Mouse (Mus musculus): ENCODE results near the gene Hoxd10. TPM values are rescaled to one million over a fixed set of nuclear protein-coding genes. Genes with fewer than 3 reads are reported as not detected.

Hoxd10 gene
- polyA plus RNA-seq, 1 experiment from 2014 or later = 33.5 TPM

GRCm38 (mm10) chr2:74714881-74715280 lies 23.2 kb downstream of the Hoxd10 start:
- no peaks in the 10 kb centered on the region for H3K9me3 ChIP-seq (ENCODE audit: low read length)
- peak; percentile 84 for ATAC-seq (ENCODE audit: low FRiP score, low TSS enrichment)
- peak overlapping the region; percentile 99 for H3K9ac ChIP-seq (replicated peaks; ENCODE audit: low read length)
- WGBS = 1% methylated on average over 14 of the region's 14 CpGs
- H3K4me2 ChIP-seq (replicated peaks; ENCODE audit: low read depth, low read length) = peak overlapping the region; percentile 63
- no peaks in the 10 kb centered on the region for H3K36me3 ChIP-seq (ENCODE audit: insufficient read depth, low read length)
- peak overlapping the region; percentile 97 for H3K4me3 ChIP-seq (ENCODE audit: low read length)
- H3K4me1 ChIP-seq (ENCODE audit: insufficient read depth, low read length) = peaks cover 48% of the 10 kb centered on the region
- H3K27me3 ChIP-seq (ENCODE audit: insufficient read depth, low read length) = no peaks in the 10 kb centered on the region
- peak overlapping the region; percentile 99 for H3K27ac ChIP-seq (ENCODE audit: low read length)

DNA sequence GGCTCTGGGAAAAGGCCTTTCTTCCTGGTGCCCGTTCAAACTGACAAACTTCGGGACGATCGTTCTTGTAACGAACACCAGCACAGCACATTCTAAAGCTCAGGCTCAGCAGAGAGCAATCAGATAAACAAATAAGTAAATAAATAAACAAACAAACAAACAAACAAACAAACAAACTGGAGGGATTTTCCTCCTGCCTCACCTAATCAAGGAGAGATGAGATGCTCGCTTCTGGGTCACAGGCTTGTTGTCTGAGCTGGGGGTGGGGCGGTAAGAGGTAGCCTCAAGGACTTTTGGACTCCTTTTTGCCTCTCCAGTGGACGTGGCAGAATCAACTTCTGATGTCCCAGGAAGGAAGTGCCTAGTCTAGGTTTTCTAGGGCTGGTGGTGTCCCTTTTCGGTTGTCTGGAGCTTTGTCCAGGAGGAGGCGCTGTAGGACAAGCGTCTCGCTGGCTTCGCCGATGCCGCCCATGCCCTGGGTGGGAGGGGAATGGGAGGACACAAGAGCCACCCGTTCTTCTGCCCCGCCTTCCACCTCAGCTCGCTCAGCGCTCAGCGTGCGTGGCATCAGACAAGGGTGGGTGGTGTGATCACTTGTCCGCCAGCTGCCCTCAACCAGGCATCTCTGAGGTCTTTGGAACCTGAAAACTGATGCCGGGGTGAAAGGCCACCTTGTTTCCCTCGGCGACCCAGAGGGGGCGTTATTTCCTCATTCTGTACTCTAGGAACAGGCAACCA lies 23.9 kb downstream of the Hoxd10 start:
- H3K4me1 ChIP-seq (ENCODE audit: insufficient read depth, low read length) = peaks cover 48% of the 10 kb centered on the region
- H3K27ac ChIP-seq (ENCODE audit: low read length) = peak overlapping the region; percentile 99
- H3K4me2 ChIP-seq (replicated peaks; ENCODE audit: low read depth, low read length) = peak overlapping the region; percentile 63
- WGBS = 3% methylated on average over 26 of the region's 26 CpGs
- H3K36me3 ChIP-seq (ENCODE audit: insufficient read depth, low read length) = no peaks in the 10 kb centered on the region
- no peaks in the 10 kb centered on the region for H3K27me3 ChIP-seq (ENCODE audit: insufficient read depth, low read length)
- ATAC-seq (ENCODE audit: low FRiP score, low TSS enrichment) = peak; percentile 77
- H3K9ac ChIP-seq (replicated peaks; ENCODE audit: low read length) = peak overlapping the region; percentile 99
- H3K4me3 ChIP-seq (ENCODE audit: low read length) = peak overlapping the region; percentile 97
- no peaks in the 10 kb centered on the region for H3K9me3 ChIP-seq (ENCODE audit: low read length)

- no peak for ATAC-seq (ENCODE audit: low FRiP score, low TSS enrichment)
- H3K4me3 ChIP-seq (ENCODE audit: low read length) = no peak overlapping the region
- 0 out of 2 replicates have a peak overlapping the region, but pooled peaks have one; percentile 45 for H3K4me2 ChIP-seq (replicated peaks; ENCODE audit: low read depth, low read length)
- no peak overlapping the region for H3K27ac ChIP-seq (ENCODE audit: low read length)
- no peak overlapping the region for H3K9ac ChIP-seq (replicated peaks; ENCODE audit: low read length)
- H3K9me3 ChIP-seq (ENCODE audit: low read length) = no peaks in the 10 kb centered on the region
- no peaks in the 10 kb centered on the region for H3K36me3 ChIP-seq (ENCODE audit: insufficient read depth, low read length)
- peaks cover 86% of the 10 kb centered on the region for H3K4me1 ChIP-seq (ENCODE audit: insufficient read depth, low read length)
- WGBS = 26% methylated on average over 2 of the region's 2 CpGs
- H3K27me3 ChIP-seq (ENCODE audit: insufficient read depth, low read length) = no peaks in the 10 kb centered on the region
These were observed 28.7 kb downstream of the Hoxd10 start for GRCm38 (mm10) chr2:74720384-74720783.

DNA sequence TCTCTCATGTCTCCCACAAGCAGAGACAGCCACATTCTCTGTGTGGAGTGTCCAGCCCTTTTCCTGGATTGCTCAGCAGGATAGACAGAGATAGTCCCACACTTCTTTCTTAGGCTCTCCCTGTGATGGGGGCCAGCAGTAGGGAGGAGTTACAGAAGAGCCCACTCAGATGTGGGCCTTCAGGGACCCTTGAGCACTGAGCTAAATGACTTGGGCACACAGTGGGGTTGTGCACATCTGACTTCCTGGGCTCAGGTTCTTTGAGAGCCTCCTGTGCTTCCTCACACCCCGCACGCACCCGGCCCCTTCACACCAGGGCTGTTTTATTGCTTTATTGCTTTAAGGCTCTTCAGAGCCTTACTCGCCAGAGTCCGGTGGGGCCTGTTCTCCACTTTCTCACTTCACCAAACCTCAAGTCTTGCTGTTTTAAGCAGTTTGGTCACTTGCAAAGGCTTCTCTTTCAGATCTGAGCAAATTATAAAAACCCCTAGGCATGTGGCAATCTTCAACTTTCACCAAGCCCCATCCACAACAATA lies 29.3 kb downstream of the Hoxd10 start:
- ATAC-seq (ENCODE audit: low FRiP score, low TSS enrichment) = no peak
- peaks cover 81% of the 10 kb centered on the region for H3K4me1 ChIP-seq (ENCODE audit: insufficient read depth, low read length)
- peak overlapping the region; percentile 45 for H3K4me3 ChIP-seq (ENCODE audit: low read length)
- WGBS = 24% methylated on average over 5 of the region's 5 CpGs
- no peaks in the 10 kb centered on the region for H3K36me3 ChIP-seq (ENCODE audit: insufficient read depth, low read length)
- H3K9ac ChIP-seq (replicated peaks; ENCODE audit: low read length) = peak overlapping the region; percentile 49
- no peaks in the 10 kb centered on the region for H3K27me3 ChIP-seq (ENCODE audit: insufficient read depth, low read length)
- no peaks in the 10 kb centered on the region for H3K9me3 ChIP-seq (ENCODE audit: low read length)
- H3K4me2 ChIP-seq (replicated peaks; ENCODE audit: low read depth, low read length) = peak overlapping the region; percentile 45
- H3K27ac ChIP-seq (ENCODE audit: low read length) = peak overlapping the region; percentile 76

GRCm38 (mm10) chr2:74721882-74722281 lies 30.2 kb downstream of the Hoxd10 start:
- peak overlapping the region; percentile 59 for H3K9ac ChIP-seq (replicated peaks; ENCODE audit: low read length)
- peak overlapping the region; percentile 45 for H3K4me2 ChIP-seq (replicated peaks; ENCODE audit: low read depth, low read length)
- H3K9me3 ChIP-seq (ENCODE audit: low read length) = no peaks in the 10 kb centered on the region
- H3K27me3 ChIP-seq (ENCODE audit: insufficient read depth, low read length) = no peaks in the 10 kb centered on the region
- H3K4me1 ChIP-seq (ENCODE audit: insufficient read depth, low read length) = peaks cover 81% of the 10 kb centered on the region
- H3K27ac ChIP-seq (ENCODE audit: low read length) = peak overlapping the region; percentile 76
- H3K36me3 ChIP-seq (ENCODE audit: insufficient read depth, low read length) = peaks cover 5% of the 10 kb centered on the region; the same call in 1 of the 2 replicates
- WGBS = 15% methylated on average over 6 of the region's 6 CpGs
- ATAC-seq (ENCODE audit: low FRiP score, low TSS enrichment) = peak; percentile 58; the same call in 1 of the 2 replicates
- peak overlapping the region; percentile 45 for H3K4me3 ChIP-seq (ENCODE audit: low read length)

GRCm38 (mm10) chr2:74722949-74723348 lies 31.2 kb downstream of the Hoxd10 start:
- Histone ChIP-seq H3K4me3 (ENCODE audit: low read length) (peak overlapping the region; percentile 45), H3K4me1 (ENCODE audit: insufficient read depth, low read length) (peaks cover 87% of the 10 kb centered on the region), H3K4me2 (replicated peaks; ENCODE audit: low read depth, low read length) (peak overlapping the region; percentile 45), H3K9me3 (ENCODE audit: low read length) (no peaks in the 10 kb centered on the region), H3K27me3 (ENCODE audit: insufficient read depth, low read length) (no peaks in the 10 kb centered on the region), H3K9ac (replicated peaks; ENCODE audit: low read length) (peak overlapping the region; percentile 60), H3K27ac (ENCODE audit: low read length) (peak overlapping the region; percentile 76), H3K36me3 (ENCODE audit: insufficient read depth, low read length) (peaks cover 5% of the 10 kb centered on the region; the same call in 1 of the 2 replicates)
- 36% methylated on average over 8 of the region's 8 CpGs for WGBS
- no peak for ATAC-seq (ENCODE audit: low FRiP score, low TSS enrichment)

DNA sequence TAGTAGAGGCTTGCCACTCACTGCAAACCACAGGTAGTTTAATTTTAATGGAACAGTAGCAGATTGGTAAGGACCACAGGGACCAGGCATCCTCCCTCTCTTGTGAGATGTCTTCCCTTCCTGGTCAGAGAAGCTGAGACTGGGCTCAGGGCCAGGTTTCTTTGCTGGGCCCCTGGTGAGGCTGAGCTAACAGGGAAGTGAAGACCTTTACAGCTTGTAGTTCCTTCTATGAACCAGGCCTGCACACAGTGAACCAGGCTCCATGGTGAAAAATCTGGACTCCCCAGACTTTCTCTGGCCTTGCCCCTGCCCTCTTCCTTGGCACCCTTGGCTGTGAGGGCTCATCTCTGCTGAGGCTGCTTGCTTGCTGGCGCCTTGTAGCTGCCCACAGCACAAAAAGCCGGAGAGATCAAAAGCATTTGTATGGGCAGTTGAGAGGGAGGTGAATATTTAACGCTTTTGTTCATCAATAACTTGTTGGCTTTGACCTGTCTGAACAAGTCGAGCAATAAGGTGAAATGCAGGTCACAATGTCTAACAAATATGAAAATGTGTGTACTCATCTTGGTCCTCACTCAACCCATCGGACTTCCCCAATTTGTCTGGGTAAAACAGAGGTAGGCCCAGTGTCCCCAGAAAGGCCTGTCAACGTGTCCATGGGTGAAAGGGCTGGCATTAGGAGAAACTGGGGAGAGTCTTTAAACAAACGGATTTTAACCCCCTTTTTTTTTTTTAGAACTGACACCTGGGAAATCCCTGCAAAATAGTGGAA lies 32.7 kb downstream of the Hoxd10 start:
- H3K4me2 ChIP-seq (replicated peaks; ENCODE audit: low read depth, low read length) = peak overlapping the region; percentile 45
- no peaks in the 10 kb centered on the region for H3K27me3 ChIP-seq (ENCODE audit: insufficient read depth, low read length)
- 44% methylated on average over 7 of the region's 7 CpGs for WGBS
- H3K36me3 ChIP-seq (ENCODE audit: insufficient read depth, low read length) = peaks cover 5% of the 10 kb centered on the region; the same call in 1 of the 2 replicates
- H3K4me3 ChIP-seq (ENCODE audit: low read length) = peak overlapping the region; percentile 45
- peaks cover 92% of the 10 kb centered on the region for H3K4me1 ChIP-seq (ENCODE audit: insufficient read depth, low read length)
- no peaks in the 10 kb centered on the region for H3K9me3 ChIP-seq (ENCODE audit: low read length)
- ATAC-seq (ENCODE audit: low FRiP score, low TSS enrichment) = no peak
- H3K27ac ChIP-seq (ENCODE audit: low read length) = peak overlapping the region; percentile 76
- peak overlapping the region; percentile 60 for H3K9ac ChIP-seq (replicated peaks; ENCODE audit: low read length)

DNA sequence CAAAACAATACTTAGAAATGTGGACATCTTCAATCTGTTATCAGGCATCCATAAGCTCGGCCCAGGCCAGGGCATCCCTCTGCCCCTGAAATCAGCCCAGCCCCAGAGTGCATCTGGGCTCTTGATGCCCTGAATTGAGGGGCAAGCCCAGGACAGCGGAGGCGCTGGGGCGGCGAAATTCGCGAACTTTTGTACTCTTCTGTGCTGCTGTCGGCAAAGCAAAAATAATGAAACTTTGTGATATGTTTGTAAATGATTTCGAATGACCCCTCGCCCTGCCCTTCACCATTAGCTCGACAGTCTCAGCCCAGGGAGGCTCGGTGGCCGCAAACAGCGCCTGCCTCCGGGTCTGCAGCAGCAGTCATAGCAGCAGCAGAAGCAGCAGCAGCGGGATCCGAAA lies 33.4 kb downstream of the Hoxd10 start:
- Histone ChIP-seq H3K9me3 (ENCODE audit: low read length) (no peaks in the 10 kb centered on the region), H3K36me3 (ENCODE audit: insufficient read depth, low read length) (peaks cover 5% of the 10 kb centered on the region; the same call in 1 of the 2 replicates), H3K4me2 (replicated peaks; ENCODE audit: low read depth, low read length) (peak overlapping the region; percentile 45), H3K9ac (replicated peaks; ENCODE audit: low read length) (peak overlapping the region; percentile 50), H3K27me3 (ENCODE audit: insufficient read depth, low read length) (no peaks in the 10 kb centered on the region), H3K4me1 (ENCODE audit: insufficient read depth, low read length) (peaks cover 84% of the 10 kb centered on the region), H3K27ac (ENCODE audit: low read length) (0 out of 2 replicates have a peak overlapping the region, but pooled peaks have one; percentile 8), H3K4me3 (ENCODE audit: low read length) (peak overlapping the region; percentile 45)
- ATAC-seq (ENCODE audit: low FRiP score, low TSS enrichment) = no peak
- WGBS = 51% methylated on average over 17 of the region's 17 CpGs

- H3K4me2 ChIP-seq (replicated peaks; ENCODE audit: low read depth, low read length) = peak within 1 kb of the TSS; percentile 60
- H3K9me3 ChIP-seq (ENCODE audit: low read length) = no peaks in the 10 kb centered on the region
- H3K4me1 ChIP-seq (ENCODE audit: insufficient read depth, low read length) = peaks cover 76% of the 10 kb centered on the region
- H3K27me3 ChIP-seq (ENCODE audit: insufficient read depth, low read length) = no peaks in the 10 kb centered on the region
- H3K36me3 ChIP-seq (ENCODE audit: insufficient read depth, low read length) = peaks cover 7% of the 10 kb centered on the region; the same call in 1 of the 2 replicates
- peak within 1 kb of the TSS; percentile 71 for H3K9ac ChIP-seq (replicated peaks; ENCODE audit: low read length)
- ATAC-seq (ENCODE audit: low FRiP score, low TSS enrichment) = no peak
- peak within 1 kb of the TSS; percentile 85 for H3K27ac ChIP-seq (ENCODE audit: low read length)
- WGBS = 56% methylated on average over 5 of the region's 5 CpGs
- H3K4me3 ChIP-seq (ENCODE audit: low read length) = peak within 1 kb of the TSS; percentile 45
These were observed 34.8 kb downstream of the Hoxd10 start, which contains the start of gene Gm28230 for GRCm38 (mm10) chr2:74726551-74726950. Gm28230 (plus strand) TSS chr2:74726728.
